Mouse (Mus musculus) CH12.LX (cell line): ENCODE data around the gene Tgm4. TPM values are rescaled to one million over a fixed set of nuclear protein-coding genes. Genes with fewer than 3 reads are reported as not detected.

Source experiments
- DNase-seq: peaks from one replicate; pipeline ENCODE4 v3.0.0-alpha.2; 2013; ENCODE audit errors: extremely low read depth
- H3K27ac ChIP-seq: 2 replicates; pipeline ENCODE4 v1.5.1; 2012; ENCODE audit warnings: low read depth, mild to moderate bottlenecking, control low read depth, moderate library complexity; ENCODE audit not compliant: insufficient read depth
- H3K27me3 ChIP-seq: replicated peaks from 2 replicates; pipeline ENCODE3; 2012; ENCODE audit warnings: inconsistent platforms
- H3K36me3 ChIP-seq, 2 experiments: replicated peaks in 1 of 2; 2 replicates each; pipeline versions ENCODE3 to v1.6.1; 2012; ENCODE audit warnings: inconsistent platforms in 1 of 2, low read length in 1 of 2, mild to moderate bottlenecking in 1 of 2, mixed read lengths in 1 of 2, moderate library complexity in 1 of 2; ENCODE audit not compliant: control insufficient read depth in 1 of 2, insufficient read depth in 1 of 2
- H3K4me1 ChIP-seq, 2 experiments: 2 replicates each; pipeline ENCODE4 v1.6.1; 2012; ENCODE audit warnings: inconsistent platforms in 1 of 2, moderate library complexity in 1 of 2; ENCODE audit not compliant: insufficient read depth in 2 of 2, control insufficient read depth in 1 of 2
- H3K4me2 ChIP-seq: 2 replicates; pipeline ENCODE4 v1.6.1; 2012; ENCODE audit warnings: low read depth, mild to moderate bottlenecking, control low read depth; ENCODE audit not compliant: poor library complexity, insufficient read depth, severe bottlenecking
- H3K4me3 ChIP-seq, 3 experiments: fragments of 150-350 bp in 1 of 3; sonication (generic) in 1 of 3; replicated peaks in 1 of 3; 2 replicates each; pipeline versions ENCODE3 to v1.5.1; 2011 to 2012; ENCODE audit warnings: low read depth in 2 of 3, low read length in 2 of 3, mild to moderate bottlenecking in 2 of 3, moderate library complexity in 2 of 3, control low read depth in 1 of 3, improper control_type of control experiment in 1 of 3, inconsistent platforms in 1 of 3, mixed read lengths in 1 of 3; ENCODE audit not compliant: poor library complexity in 1 of 3
- H3K79me2 ChIP-seq: replicated peaks from 2 replicates; pipeline ENCODE4 v1.6.1; 2012; ENCODE audit warnings: mild to moderate bottlenecking, moderate library complexity; ENCODE audit not compliant: control insufficient read depth, poor library complexity, insufficient read depth, severe bottlenecking; ENCODE audit errors: extremely low read depth
- H3K9ac ChIP-seq: 2 replicates; pipeline ENCODE4 v1.6.1; 2012; ENCODE audit warnings: low read depth, mild to moderate bottlenecking, control low read depth, moderate library complexity; ENCODE audit not compliant: insufficient read depth
- H3K9me3 ChIP-seq: replicated peaks from 2 replicates; pipeline ENCODE3; 2012; ENCODE audit warnings: low read length, inconsistent platforms, mixed read lengths
- CHD2 ChIP-seq: IDR thresholded peaks from 2 replicates; pipeline ENCODE4 v1.6.1; 2011; ENCODE audit warnings: low read length, improper control_type of control experiment
- CTCF ChIP-seq, 2 experiments: IDR thresholded peaks in 1 of 2; conservative IDR thresholded peaks in 1 of 2; 2 replicates each; pipeline ENCODE4 v1.5.1; 2011 to 2012; ENCODE audit warnings: low read depth in 2 of 2, low read length in 2 of 2, improper control_type of control experiment in 1 of 2, inconsistent platforms in 1 of 2, mild to moderate bottlenecking in 1 of 2, moderate library complexity in 1 of 2
- ELF1 ChIP-seq: IDR thresholded peaks from 2 replicates; pipeline ENCODE4 v1.6.1; 2014; ENCODE audit warnings: low read depth, mild to moderate bottlenecking, inconsistent platforms, low read length, improper control_type of control experiment
- GABPA ChIP-seq: IDR thresholded peaks from 2 replicates; pipeline ENCODE4 v1.6.1; 2012; ENCODE audit warnings: low read depth, low read length, improper control_type of control experiment, inconsistent platforms; ENCODE audit not compliant: insufficient replicate concordance
- HCFC1 ChIP-seq: IDR thresholded peaks from 2 replicates; pipeline ENCODE4 v1.6.1; 2012; ENCODE audit warnings: low read depth, mild to moderate bottlenecking, inconsistent platforms, low read length, improper control_type of control experiment
- JUN ChIP-seq: IDR thresholded peaks from 2 replicates; pipeline ENCODE4 v1.6.1; 2011; ENCODE audit warnings: low read depth, mild to moderate bottlenecking, low read length, improper control_type of control experiment, moderate library complexity; ENCODE audit not compliant: insufficient read depth
- JUND ChIP-seq: conservative IDR thresholded peaks from 2 replicates; pipeline ENCODE4 v1.6.1; 2011; ENCODE audit warnings: low read depth, low read length, improper control_type of control experiment
- KAT2A ChIP-seq: IDR thresholded peaks from 2 replicates; pipeline ENCODE4 v1.6.1; 2012; ENCODE audit warnings: low read length, improper control_type of control experiment, inconsistent platforms; ENCODE audit not compliant: insufficient replicate concordance
- MAX ChIP-seq: IDR thresholded peaks from 2 replicates; pipeline ENCODE4 v1.6.1; 2011; ENCODE audit warnings: low read length, improper control_type of control experiment
- MAZ ChIP-seq: IDR thresholded peaks from 2 replicates; pipeline ENCODE4 v1.6.1; 2012; ENCODE audit warnings: low read depth, mild to moderate bottlenecking, inconsistent platforms, low read length, improper control_type of control experiment, moderate library complexity
- MEF2A ChIP-seq: IDR thresholded peaks from 2 replicates; pipeline ENCODE4 v1.6.1; 2014; ENCODE audit warnings: low read depth, mild to moderate bottlenecking, inconsistent platforms, low read length, improper control_type of control experiment, borderline replicate concordance
- NELFE ChIP-seq: IDR thresholded peaks from 2 replicates; pipeline ENCODE4 v1.6.1; 2011; ENCODE audit warnings: low read depth, low read length, improper control_type of control experiment
- POLR2A ChIP-seq: IDR thresholded peaks from 2 replicates; pipeline ENCODE4 v1.6.1; 2011; ENCODE audit warnings: low read depth, mild to moderate bottlenecking, improper control_type of control experiment, low read length
- POLR2AphosphoS2 ChIP-seq: IDR thresholded peaks from 2 replicates; pipeline ENCODE4 v1.6.1; 2011; ENCODE audit warnings: low read depth, low read length, improper control_type of control experiment
- RCOR1 ChIP-seq: conservative IDR thresholded peaks from 2 replicates; pipeline ENCODE4 v1.6.1; 2012; ENCODE audit warnings: low read depth, mild to moderate bottlenecking, inconsistent platforms, low read length, improper control_type of control experiment
- SIN3A ChIP-seq: IDR thresholded peaks from 2 replicates; pipeline ENCODE4 v1.6.1; 2012; ENCODE audit warnings: low read length, improper control_type of control experiment, inconsistent platforms
- SMC3 ChIP-seq: IDR thresholded peaks from 2 replicates; pipeline ENCODE4 v1.6.1; 2011; ENCODE audit warnings: low read depth, low read length, improper control_type of control experiment
- TBP ChIP-seq: conservative IDR thresholded peaks from 2 replicates; pipeline ENCODE4 v1.6.1; 2011; ENCODE audit warnings: low read depth, low read length, improper control_type of control experiment
- UBTF ChIP-seq: IDR thresholded peaks from 2 replicates; pipeline ENCODE4 v1.6.1; 2012; ENCODE audit warnings: low read depth, mild to moderate bottlenecking, inconsistent platforms, low read length, improper control_type of control experiment, moderate library complexity
- dilution Hi-C: fragments of 300-500 bp; cut with MboI; formaldehyde crosslinking; loops from 2 replicates; pipeline ENCODE4 v1.14.3; 2020; ENCODE audit warnings: low sequenced_read_pairs; ENCODE audit not compliant: extremely low pct_unique_long_range_greater_than_20kb, extremely low pct_ligation_motif_present
- in situ Hi-C: fragments of 300-500 bp; cut with MboI; formaldehyde crosslinking; loops from 3 replicates; pipeline ENCODE4 v1.14.3; 2019; ENCODE audit warnings: low sequenced_read_pairs, low pct_ligation_motif_present, low pct_unique_long_range_greater_than_20kb, mixed read lengths
- polyA plus RNA-seq: library from polyadenylated mRNA; unstranded; fragments of >175 nt; gene quantifications from 2 replicates; pipeline ENCODE4 v1.2.1, GENCODE M21; 2012; ENCODE audit warnings: low read depth; ENCODE audit not compliant: insufficient read length
- total RNA-seq, 2 experiments: library from RNA; depleted of rRNA; stranded (reverse); fragments of 300-350 nt in 1 of 2; fragments of >200 nt in 1 of 2; gene quantifications; 2 replicates each; pipeline ENCODE4 v1.2.3; 2012 to 2014

Tgm4 gene
- total and polyA plus RNA-seq, 3 experiments = 0.24 to 0.51 TPM; not detected in 1

DNA sequence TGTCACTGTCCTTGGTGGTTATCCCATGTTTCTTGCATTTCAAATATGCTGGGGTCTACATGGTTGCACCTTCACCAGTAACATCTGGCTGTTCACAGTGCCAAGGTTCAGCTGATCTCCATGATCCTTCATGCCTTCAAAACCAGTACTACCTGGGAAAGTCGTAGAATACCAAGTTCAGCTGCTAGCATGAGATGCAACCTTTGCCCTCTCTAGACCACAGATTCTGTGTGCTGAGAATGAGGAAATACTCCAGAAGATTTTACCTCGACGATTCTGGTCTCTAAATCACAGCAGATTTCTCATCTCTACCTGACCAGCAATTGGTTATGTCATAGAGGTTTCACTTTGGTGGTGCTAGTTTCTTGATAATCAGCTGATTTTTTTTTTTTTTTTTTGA, 25.6 kb downstream of the Tgm4 start:
- no peak overlapping the region for H3K27ac ChIP-seq
- in situ Hi-C loops = no loop called here
- no peak overlapping the region for H3K9ac ChIP-seq
- H3K4me3 ChIP-seq = no peak overlapping the region
- peaks cover 0 to 19% of the 10 kb centered on the region in 2 experiments; a peak in 2 of 4 replicates for H3K4me1 ChIP-seq
- dilution Hi-C loops = no loop called here
- no peaks in the 10 kb centered on the region for H3K79me2 ChIP-seq
- H3K9me3 ChIP-seq = no peaks in the 10 kb centered on the region
- H3K27me3 ChIP-seq = no peaks in the 10 kb centered on the region
- no peak overlapping the region for H3K4me2 ChIP-seq
- H3K36me3 ChIP-seq = no peaks in the 10 kb centered on the region
- DNase-seq = no peak
- TF ChIP-seq HCFC1 (no peak), JUN (no peak)
- TF ChIP-seq, all 38 proteins: peak for 0

DNA sequence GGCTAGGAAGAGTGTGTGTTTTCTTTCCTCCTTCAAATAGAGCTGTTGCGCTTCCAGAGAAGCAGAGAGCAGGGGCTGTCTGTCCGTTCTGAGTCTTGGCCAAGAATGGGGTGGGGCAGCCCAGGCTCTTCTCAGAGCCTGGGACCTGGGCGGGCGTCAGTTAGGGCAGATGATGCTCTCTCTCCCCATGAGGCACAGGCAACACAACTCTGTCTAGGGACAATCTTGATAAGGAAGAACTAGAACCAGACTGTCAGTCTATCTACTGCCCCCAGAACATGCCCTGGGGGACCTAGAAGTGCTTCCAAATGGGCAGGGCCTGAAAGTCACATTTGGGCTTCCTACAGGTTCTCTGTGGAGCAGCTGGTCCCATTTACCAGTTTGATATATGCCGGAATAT, 44.6 kb downstream of the Tgm4 start:
- H3K9me3 ChIP-seq = no peaks in the 10 kb centered on the region
- no peak overlapping the region for H3K9ac ChIP-seq
- H3K27me3 ChIP-seq = no peaks in the 10 kb centered on the region
- in situ Hi-C loops (no loop called here), dilution Hi-C loops (no loop called here)
- H3K27ac ChIP-seq = no peak overlapping the region
- TF ChIP-seq POLR2A (no peak), MAX (no peak), SMC3 (no peak), TBP (no peak), UBTF (no peak), MEF2A (no peak), HCFC1 (no peak), KAT2A (no peak), CHD2 (no peak), MAZ (no peak), GABPA (no peak), JUND (no peak), NELFE (no peak)
- H3K79me2 ChIP-seq = no peaks in the 10 kb centered on the region
- H3K4me2 ChIP-seq = no peak overlapping the region
- peaks cover 67 to 100% of the 10 kb centered on the region in 2 experiments for H3K36me3 ChIP-seq
- H3K4me3 ChIP-seq = no peak overlapping the region
- H3K4me1 ChIP-seq = no peaks in the 10 kb centered on the region
- no peak for DNase-seq

DNA sequence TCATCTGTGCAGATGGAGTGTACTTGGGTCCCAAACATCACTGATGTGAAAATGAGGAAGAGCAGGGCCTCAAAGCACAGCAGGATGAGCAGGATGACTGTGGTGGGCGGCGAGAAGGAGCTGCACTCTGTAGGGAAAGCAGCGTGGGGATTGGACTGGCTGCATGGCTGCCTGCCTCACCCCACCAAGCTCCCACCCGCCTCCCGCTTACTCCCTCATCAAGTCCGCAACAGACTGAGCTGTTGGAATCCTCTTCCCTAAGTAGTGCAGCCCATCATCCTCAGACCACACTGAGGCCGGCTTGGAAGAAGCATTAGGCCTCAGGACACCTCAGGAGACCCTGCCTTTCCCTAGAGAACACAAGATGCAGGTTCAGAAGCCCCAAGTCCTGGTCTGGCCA, 45.8 kb downstream of the Tgm4 start:
- Histone ChIP-seq H3K4me3 (no peak overlapping the region), H3K27ac (no peak overlapping the region), H3K9me3 (no peaks in the 10 kb centered on the region), H3K27me3 (no peaks in the 10 kb centered on the region), H3K79me2 (no peaks in the 10 kb centered on the region), H3K36me3 (peaks cover 69 to 100% of the 10 kb centered on the region in 2 experiments), H3K4me2 (no peak overlapping the region), H3K9ac (no peak overlapping the region), H3K4me1 (no peaks in the 10 kb centered on the region)
- dilution Hi-C loops = no loop called here
- no peak for TF ChIP-seq GABPA
- no peak for TF ChIP-seq ELF1
- no peak for TF ChIP-seq POLR2AphosphoS2
- TF ChIP-seq HCFC1 = no peak
- no peak for TF ChIP-seq CTCF (conservative IDR thresholded peaks at IDR 0.05 in 1 of 2, IDR thresholded peaks at IDR 0.05 in 1 of 2; ENCODE audit: low read depth in 2 of 2, low read length in 2 of 2)
- TF ChIP-seq MEF2A = no peak
- no peak for TF ChIP-seq SIN3A
- TF ChIP-seq RCOR1 = no peak
- in situ Hi-C loops = no loop called here
- no peak for DNase-seq
